Mouse (Mus musculus) B cell, adult (primary cell): ENCODE data around the gene Eri2. TPM values are rescaled to one million over a fixed set of nuclear protein-coding genes. Genes with fewer than 3 reads are reported as not detected.

Experiments
- total RNA-seq: library from RNA; stranded (reverse); gene quantifications from 4 replicates; pipeline ENCODE4 v1.2.4, GENCODE M21; 2023; ENCODE audit not compliant: inconsistent age

The Eri2 gene
- total RNA-seq, result 3.7 to 4.5 TPM (median 4.2 TPM) in 4 replicates

GRCm38 (mm10) chr7:119793586-119794250 lies at the start of gene Eri2, which contains the start of gene Rexo5:
Eri2 (minus strand) TSS chr7:119794058.
Rexo5 (plus strand) TSS chr7:119794006.

GRCm38 (mm10) chr7:119760527-119760951 lies 33.3 kb downstream of the Eri2 start, which contains the start of gene Acsm3:
Acsm3 (plus strand) TSS chr7:119760923.

GRCm38 (mm10) chr7:119720253-119720946 lies 73.5 kb downstream of the Eri2 start, which contains the start of gene Thumpd1:
Thumpd1 (minus strand) TSS chr7:119720798.

Other genes with a start within 250 kb of the Eri2 start
- not detected in 4 replicates for gene Acsm2, start 239.7 kb downstream of the Eri2 start, total RNA-seq
- not detected in 4 replicates for gene Acsm1, start 187.0 kb downstream of the Eri2 start, total RNA-seq
- not detected in 4 replicates for gene Acsm4, start 104.0 kb downstream of the Eri2 start, total RNA-seq
- 86.9 to 92.3 TPM (median 90.9 TPM) in 4 replicates for gene Thumpd1, start 73.3 kb downstream of the Eri2 start, total RNA-seq
- not detected in 4 replicates for gene Acsm3, start 33.1 kb downstream of the Eri2 start, total RNA-seq
- 6.6 to 10.3 TPM (median 8.9 TPM) in 4 replicates for gene Rexo5, start 52 bp downstream of the Eri2 start, total RNA-seq
- gene Lyrm1, start 101.8 kb upstream of the Eri2 start, total RNA-seq, result 1.5 to 5.1 TPM (median 4.1 TPM) in 4 replicates
- 10.7 to 15.7 TPM (median 11.8 TPM) in 4 replicates for gene Dcun1d3, start 102.2 kb upstream of the Eri2 start, total RNA-seq